Mouse (Mus musculus): ENCODE data around the gene Spock1.

DNA sequence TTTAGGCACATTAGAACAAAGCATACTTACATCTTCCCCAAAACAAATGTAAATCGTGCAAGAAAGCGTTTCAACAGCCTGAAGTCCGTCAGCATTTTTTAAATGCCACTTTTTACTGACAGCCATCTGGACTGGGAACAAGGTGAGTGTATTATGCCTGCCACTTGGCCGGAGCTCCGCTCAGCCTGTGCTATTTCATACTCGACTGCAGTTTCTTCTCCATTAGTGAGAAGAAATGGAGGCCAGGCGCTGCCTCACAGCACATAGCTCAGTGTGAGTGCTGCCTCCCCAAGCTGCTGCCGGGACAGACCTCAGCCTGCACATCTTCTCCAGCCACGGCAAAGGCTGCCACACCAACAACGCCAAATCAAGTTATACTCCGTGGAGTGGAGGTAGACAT, 91.9 kb downstream of the Spock1 start:
- no peak for TF ChIP-seq CTCF (IDR thresholded peaks at IDR 0.05; ENCODE audit: low read depth)
- no peak for TF ChIP-seq EP300 (optimal IDR thresholded peaks at IDR 0.05)

Data from stomach, postnatal 0 days (tissue).